Mouse (Mus musculus): Measurements from ENCODE around the gene Tmc2.
A peak's percentile ranks its signal among the peaks of the same experiment; 100 is the strongest.

DNA sequence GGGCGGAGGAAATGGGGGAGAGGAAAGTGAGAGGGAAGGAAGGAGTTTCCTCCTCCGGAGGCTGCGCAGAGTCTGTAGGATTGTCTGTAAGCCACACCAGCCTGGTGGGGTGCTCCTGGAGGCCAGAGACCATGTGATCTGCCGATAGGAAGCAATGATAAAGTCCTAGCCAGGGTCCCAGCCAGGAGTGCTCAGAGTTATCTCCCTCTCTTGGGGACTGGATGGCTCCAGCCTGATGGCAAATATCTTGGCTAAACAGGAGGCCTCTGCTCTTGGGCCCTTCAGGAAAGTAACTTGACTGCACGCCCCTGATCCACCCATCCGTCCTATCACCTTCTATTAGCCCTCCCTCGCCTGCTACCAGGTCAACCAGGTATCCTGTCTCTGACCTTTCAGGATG, 53.2 kb downstream of the Tmc2 start:
- TF ChIP-seq CTCF (IDR thresholded peaks at IDR 0.05; ENCODE audit: low read depth): no peak
- peak; percentile 46 for TF ChIP-seq EP300 (IDR thresholded peaks at IDR 0.05; ENCODE audit: low read depth)

Measured in liver, embryonic 14.5 days (tissue).